Mouse (Mus musculus): ENCODE data around the gene Bmper.

GRCm38 (mm10) chr9:23250026-23250425 lies 27.1 kb downstream of the Bmper start:
- no peak for TF ChIP-seq TAL1 (IDR thresholded peaks at IDR 0.05; ENCODE audit: low read length)
- no peak for TF ChIP-seq GATA1 (IDR thresholded peaks at IDR 0.05; ENCODE audit: low read length)

Data from erythroblast, embryonic 14.5 days (primary cell).